Mouse (Mus musculus) liver, embryonic 15.5 days (tissue): ENCODE results near the gene Pde2a. TPM values are rescaled to one million over a fixed set of nuclear protein-coding genes. Genes with fewer than 3 reads are reported as not detected.

ENCODE experiments used
- ATAC-seq: fragments of 200-750 bp; cut with Nextera tagmentation; 2 replicates; pipeline ENCODE4 v1.8.0; 2017; ENCODE audit warnings: moderate number of reproducible peaks, mild to moderate bottlenecking, moderate library complexity; ENCODE audit not compliant: insufficient read depth
- H3K27ac ChIP-seq: fragments of 300-500 bp; sonication (generic); replicated peaks from 2 replicates; pipeline ENCODE4 v1.5.1; 2015; ENCODE audit warnings: mild to moderate bottlenecking, inconsistent platforms
- H3K27me3 ChIP-seq: fragments of 300-500 bp; sonication (generic); 2 replicates; pipeline ENCODE4 v1.6.1; 2015; ENCODE audit warnings: mild to moderate bottlenecking, inconsistent platforms
- H3K36me3 ChIP-seq: fragments of 300-500 bp; sonication (generic); replicated peaks from 2 replicates; pipeline ENCODE4 v1.6.1; 2015; ENCODE audit warnings: moderate library complexity, mild to moderate bottlenecking, inconsistent platforms
- H3K4me1 ChIP-seq: fragments of 300-500 bp; sonication (generic); replicated peaks from 2 replicates; pipeline ENCODE4 v1.6.1; 2015; ENCODE audit warnings: inconsistent platforms
- H3K4me2 ChIP-seq: fragments of 300-500 bp; sonication (generic); 2 replicates; pipeline ENCODE4 v1.6.1; 2015; ENCODE audit warnings: moderate library complexity, mild to moderate bottlenecking, inconsistent platforms
- H3K4me3 ChIP-seq: fragments of 300-500 bp; sonication (generic); replicated peaks from 2 replicates; pipeline ENCODE4 v1.5.1; 2015; ENCODE audit warnings: mild to moderate bottlenecking, inconsistent platforms
- H3K9ac ChIP-seq: fragments of 300-500 bp; sonication (generic); 2 replicates; pipeline ENCODE4 v1.6.1; 2015; ENCODE audit warnings: moderate library complexity, mild to moderate bottlenecking, inconsistent platforms
- H3K9me3 ChIP-seq: fragments of 300-500 bp; sonication (generic); replicated peaks from 2 replicates; pipeline ENCODE4 v1.6.1; 2016; ENCODE audit warnings: inconsistent platforms
- WGBS: fragments of 180-500 bp; shearing (Covaris S2); methylation state at CpG from one replicate; pipeline ENCODE4 v1.1.7; 2015; ENCODE audit warnings: mixed read lengths; ENCODE audit not compliant: insufficient replicate concordance; 5-methylcytosine and 5-hydroxymethylcytosine counted together
- polyA plus RNA-seq: library from polyadenylated mRNA; unstranded; fragments of >200 nt; fragmentation: Nextera tagmentation; extraction: Ambion mirVana; gene quantifications from 2 replicates; pipeline ENCODE4 v1.2.1, GENCODE M21; 2015

The Pde2a gene
- polyA plus RNA-seq, 1 experiment from 2014 or later, result 12.0 TPM

DNA sequence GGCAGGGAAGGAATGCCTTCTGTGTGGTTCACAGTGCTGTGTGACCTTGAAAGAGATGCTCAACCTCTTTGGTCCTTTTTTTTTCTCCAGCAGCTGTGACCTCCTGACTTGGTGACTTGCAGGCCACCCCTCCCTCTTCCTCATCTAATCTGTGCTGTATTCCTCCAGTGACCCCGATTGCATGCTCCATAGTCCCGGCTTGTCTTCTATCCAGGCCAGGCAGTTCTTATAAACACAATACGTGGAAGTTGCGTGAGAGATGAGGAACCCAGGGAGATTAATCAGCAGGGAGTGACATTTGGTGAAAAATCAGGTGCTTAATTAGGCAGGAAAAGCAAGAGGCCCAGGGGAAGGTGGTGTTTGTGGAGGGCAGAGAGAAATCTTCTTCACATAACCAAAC, 69.5 kb downstream of the Pde2a start:
- Histone ChIP-seq H3K9me3 (no peaks in the 10 kb centered on the region), H3K4me2 (no peak overlapping the region), H3K4me1 (no peaks in the 10 kb centered on the region), H3K9ac (no peak overlapping the region), H3K27me3 (no peaks in the 10 kb centered on the region), H3K27ac (no peak overlapping the region), H3K36me3 (no peaks in the 10 kb centered on the region), H3K4me3 (no peak overlapping the region)
- 51% methylated on average over 4 of the region's 4 CpGs for WGBS
- no peak for ATAC-seq

- H3K27ac ChIP-seq, result 0 out of 2 replicates have a peak overlapping the region, but pooled peaks have one; percentile 14
- no peak overlapping the region for H3K4me2 ChIP-seq
- WGBS, result 69% methylated on average over 3 of the region's 3 CpGs
- no peak overlapping the region for H3K9ac ChIP-seq
- no peaks in the 10 kb centered on the region for H3K36me3 ChIP-seq
- H3K4me1 ChIP-seq, result no peaks in the 10 kb centered on the region; the same call in 1 of the 2 replicates
- no peaks in the 10 kb centered on the region for H3K27me3 ChIP-seq
- no peak overlapping the region for H3K4me3 ChIP-seq
- ATAC-seq, result no peak
- no peaks in the 10 kb centered on the region for H3K9me3 ChIP-seq
Measured at GRCm38 (mm10) chr7:101498385-101498784, 76.9 kb downstream of the Pde2a start.

GRCm38 (mm10) chr7:101499251-101499650, 77.8 kb downstream of the Pde2a start:
- peaks cover 8% of the 10 kb centered on the region; the same call in 1 of the 2 replicates for H3K27me3 ChIP-seq
- no peak overlapping the region for H3K9ac ChIP-seq
- H3K4me2 ChIP-seq, result no peak overlapping the region
- no peak overlapping the region for H3K4me3 ChIP-seq
- H3K9me3 ChIP-seq, result no peaks in the 10 kb centered on the region
- peaks cover 2% of the 10 kb centered on the region for H3K4me1 ChIP-seq
- WGBS, result 39% methylated on average over 10 of the region's 10 CpGs
- no peak overlapping the region; the same call in 1 of the 2 replicates for H3K27ac ChIP-seq
- H3K36me3 ChIP-seq, result no peaks in the 10 kb centered on the region
- ATAC-seq, result no peak

DNA sequence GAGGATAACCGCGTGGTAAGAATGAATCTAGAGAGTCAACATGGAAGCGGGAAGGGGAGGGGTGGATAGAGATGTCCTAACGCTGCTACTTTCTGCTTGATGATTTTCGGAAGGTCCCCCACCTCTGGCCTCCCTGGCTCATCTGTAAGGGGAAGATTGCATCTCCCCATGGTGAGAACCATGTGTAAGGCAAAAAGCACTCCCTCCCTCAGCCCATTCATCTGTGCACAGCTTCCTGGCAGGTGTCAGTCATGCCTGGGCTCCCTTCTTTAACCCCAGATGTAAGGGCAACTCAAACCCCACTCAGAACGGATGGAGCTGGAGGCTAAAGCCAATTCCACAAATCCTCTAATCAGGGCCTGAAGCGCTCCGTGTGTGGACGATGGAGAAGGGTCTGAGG, 78.2 kb downstream of the Pde2a start:
- peaks cover 13% of the 10 kb centered on the region; the same call in 1 of the 2 replicates for H3K27me3 ChIP-seq
- H3K36me3 ChIP-seq, result no peaks in the 10 kb centered on the region
- H3K9ac ChIP-seq, result no peak overlapping the region
- H3K9me3 ChIP-seq, result no peaks in the 10 kb centered on the region
- no peak overlapping the region; the same call in 1 of the 2 replicates for H3K27ac ChIP-seq
- WGBS, result 56% methylated on average over 9 of the region's 9 CpGs
- no peak overlapping the region for H3K4me2 ChIP-seq
- H3K4me1 ChIP-seq, result peaks cover 6% of the 10 kb centered on the region
- H3K4me3 ChIP-seq, result no peak overlapping the region
- ATAC-seq, result no peak

- no peaks in the 10 kb centered on the region for H3K36me3 ChIP-seq
- WGBS, result 66% methylated on average over 6 of the region's 6 CpGs
- H3K4me3 ChIP-seq, result no peak overlapping the region
- no peak overlapping the region for H3K4me2 ChIP-seq
- H3K9me3 ChIP-seq, result no peaks in the 10 kb centered on the region
- H3K9ac ChIP-seq, result no peak overlapping the region
- no peak for ATAC-seq
- no peak overlapping the region for H3K27ac ChIP-seq
- H3K4me1 ChIP-seq, result peaks cover 10% of the 10 kb centered on the region
- H3K27me3 ChIP-seq, result peaks cover 19% of the 10 kb centered on the region
Measured at GRCm38 (mm10) chr7:101501236-101501635, 79.7 kb downstream of the Pde2a start.

GRCm38 (mm10) chr7:101501675-101502074, 80.2 kb downstream of the Pde2a start:
- ATAC-seq, result no peak
- no peak overlapping the region for H3K4me3 ChIP-seq
- peaks cover 10% of the 10 kb centered on the region for H3K4me1 ChIP-seq
- H3K4me2 ChIP-seq, result no peak overlapping the region
- WGBS, result 67% methylated on average over 6 of the region's 6 CpGs
- H3K9ac ChIP-seq, result no peak overlapping the region
- H3K36me3 ChIP-seq, result no peaks in the 10 kb centered on the region
- no peaks in the 10 kb centered on the region for H3K9me3 ChIP-seq
- peaks cover 19% of the 10 kb centered on the region for H3K27me3 ChIP-seq
- H3K27ac ChIP-seq, result no peak overlapping the region

DNA sequence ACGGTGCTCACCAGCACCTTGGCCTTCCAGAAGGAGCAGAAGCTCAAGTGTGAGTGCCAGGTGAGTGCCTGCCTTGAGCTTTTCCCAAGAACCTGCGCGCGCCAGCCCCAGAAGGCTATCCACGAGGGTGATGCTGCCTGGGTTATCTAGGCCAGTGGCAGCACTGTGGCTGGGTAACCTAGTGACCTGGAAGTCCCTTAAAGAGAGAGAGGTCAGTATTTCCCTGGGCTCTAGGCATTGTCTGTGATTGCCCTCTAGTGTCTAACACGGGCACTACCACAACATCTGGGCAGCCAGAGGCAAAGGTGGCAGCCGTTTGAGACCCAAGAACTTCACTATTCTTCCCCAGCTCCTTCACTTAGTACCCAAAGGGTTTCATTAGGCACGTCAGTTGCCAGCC, 81.9 kb downstream of the Pde2a start:
- Histone ChIP-seq H3K36me3 (no peaks in the 10 kb centered on the region), H3K9me3 (no peaks in the 10 kb centered on the region), H3K27me3 (peaks cover 19% of the 10 kb centered on the region), H3K4me3 (no peak overlapping the region), H3K27ac (no peak overlapping the region), H3K4me1 (peaks cover 10% of the 10 kb centered on the region), H3K9ac (no peak overlapping the region), H3K4me2 (no peak overlapping the region)
- 23% methylated on average over 8 of the region's 8 CpGs for WGBS
- no peak for ATAC-seq

DNA sequence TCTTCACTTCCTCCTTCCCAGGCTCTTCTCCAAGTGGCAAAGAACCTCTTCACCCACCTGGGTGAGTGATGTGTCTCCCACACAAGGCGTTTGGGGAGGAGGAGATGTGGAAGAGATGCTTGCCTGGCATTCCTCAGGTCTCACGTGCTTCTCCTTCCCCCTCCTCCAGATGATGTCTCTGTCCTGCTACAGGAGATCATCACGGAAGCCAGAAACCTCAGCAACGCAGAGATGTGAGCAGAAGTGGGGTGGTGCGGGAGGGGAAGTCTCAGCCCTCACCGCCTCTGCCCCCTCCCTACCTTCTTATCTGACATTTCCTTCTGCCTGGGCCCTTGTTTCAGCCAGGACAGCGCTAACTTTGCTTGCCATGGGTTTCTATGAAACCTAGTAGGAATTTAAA, 82.3 kb downstream of the Pde2a start:
- H3K4me3 ChIP-seq, result no peak overlapping the region
- peaks cover 10% of the 10 kb centered on the region for H3K4me1 ChIP-seq
- no peaks in the 10 kb centered on the region for H3K36me3 ChIP-seq
- no peak for ATAC-seq
- H3K27me3 ChIP-seq, result peaks cover 19% of the 10 kb centered on the region
- H3K9me3 ChIP-seq, result no peaks in the 10 kb centered on the region
- 3% methylated on average over 7 of the region's 7 CpGs for WGBS
- peak overlapping the region; percentile 50; the same call in 1 of the 2 replicates for H3K4me2 ChIP-seq
- H3K9ac ChIP-seq, result no peak overlapping the region
- no peak overlapping the region for H3K27ac ChIP-seq

DNA sequence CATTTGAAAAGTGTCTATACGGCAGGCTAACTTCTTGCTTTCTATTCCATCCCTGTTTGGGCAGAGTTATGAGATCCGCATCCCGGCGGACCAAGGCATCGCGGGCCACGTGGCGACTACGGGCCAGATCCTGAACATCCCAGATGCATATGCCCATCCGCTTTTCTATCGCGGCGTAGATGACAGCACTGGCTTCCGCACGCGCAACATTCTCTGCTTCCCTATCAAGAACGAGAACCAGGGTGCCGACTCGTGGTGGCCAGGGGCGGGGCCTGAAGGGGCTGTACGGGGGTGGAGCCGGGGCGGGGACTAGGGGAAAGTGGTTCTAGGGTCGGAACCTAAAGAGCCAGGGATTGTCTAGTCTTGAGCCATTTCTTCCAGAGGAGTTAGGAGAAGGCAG, 83.0 kb downstream of the Pde2a start:
- ATAC-seq, result no peak
- peaks cover 19% of the 10 kb centered on the region for H3K27me3 ChIP-seq
- no peak overlapping the region for H3K9ac ChIP-seq
- H3K4me3 ChIP-seq, result no peak overlapping the region
- H3K36me3 ChIP-seq, result no peaks in the 10 kb centered on the region
- 8% methylated on average over 24 of the region's 24 CpGs for WGBS
- peak overlapping the region; percentile 50 for H3K4me2 ChIP-seq
- H3K27ac ChIP-seq, result no peak overlapping the region
- peaks cover 10% of the 10 kb centered on the region for H3K4me1 ChIP-seq
- H3K9me3 ChIP-seq, result no peaks in the 10 kb centered on the region

DNA sequence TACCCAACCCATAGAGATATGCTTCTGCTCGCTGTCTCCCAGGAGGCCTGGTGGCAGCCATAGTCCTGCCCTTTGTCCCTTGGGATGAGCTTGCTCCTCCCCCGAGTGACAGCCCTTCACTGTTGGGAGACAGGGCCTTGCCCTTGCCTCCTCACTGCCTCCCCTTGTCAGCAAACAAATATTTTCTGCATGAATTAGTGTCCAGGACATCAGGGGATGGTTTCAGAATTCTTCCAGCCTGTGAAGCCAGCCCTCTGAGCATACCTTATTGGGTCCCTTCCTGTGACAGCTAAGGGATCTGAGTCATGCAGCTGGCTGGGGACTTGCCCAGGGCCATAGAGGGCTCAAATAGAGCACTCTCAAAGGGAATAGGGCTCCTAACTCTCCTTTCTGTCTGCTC, 87.7 kb downstream of the Pde2a start:
- peaks cover 11% of the 10 kb centered on the region for H3K27me3 ChIP-seq
- no peak overlapping the region for H3K9ac ChIP-seq
- no peaks in the 10 kb centered on the region for H3K9me3 ChIP-seq
- H3K36me3 ChIP-seq, result no peaks in the 10 kb centered on the region
- no peak overlapping the region for H3K4me2 ChIP-seq
- H3K27ac ChIP-seq, result no peak overlapping the region
- no peak for ATAC-seq
- H3K4me3 ChIP-seq, result no peak overlapping the region
- peaks cover 9% of the 10 kb centered on the region; the same call in 1 of the 2 replicates for H3K4me1 ChIP-seq
- 55% methylated on average over 2 of the region's 2 CpGs for WGBS

DNA sequence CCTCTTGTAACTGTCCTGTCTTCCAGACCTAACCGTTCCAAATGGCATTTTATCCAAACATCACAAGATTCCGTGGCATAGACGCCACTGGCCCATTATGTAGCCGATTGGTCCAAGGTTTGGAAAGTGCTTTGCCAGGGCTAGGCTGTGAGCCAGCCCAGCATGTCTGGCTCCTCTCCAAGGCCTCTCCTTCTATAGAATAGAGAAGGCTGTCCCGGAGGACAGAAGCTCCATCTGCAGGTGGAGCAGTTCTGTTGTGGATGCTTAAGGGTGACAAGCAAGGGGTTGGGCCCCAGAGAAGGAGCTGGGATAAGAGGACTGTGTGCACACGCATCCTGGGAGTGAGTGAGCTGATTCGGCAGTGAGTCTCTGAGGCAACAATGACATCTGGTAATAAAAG, 92.2 kb downstream of the Pde2a start:
- no peak overlapping the region for H3K4me3 ChIP-seq
- no peak overlapping the region for H3K9ac ChIP-seq
- ATAC-seq, result no peak

GRCm38 (mm10) chr7:101514768-101515167, 93.3 kb downstream of the Pde2a start:
- Histone ChIP-seq H3K9ac (no peak overlapping the region), H3K9me3 (no peaks in the 10 kb centered on the region), H3K36me3 (no peaks in the 10 kb centered on the region), H3K4me1 (no peaks in the 10 kb centered on the region), H3K27ac (no peak overlapping the region), H3K4me2 (no peak overlapping the region), H3K4me3 (no peak overlapping the region), H3K27me3 (no peaks in the 10 kb centered on the region)
- ATAC-seq, result no peak
- WGBS, result 62% methylated on average over 6 of the region's 6 CpGs

More for the DNA sequence above, 92.2 kb downstream of the Pde2a start:
- Histone ChIP-seq H3K4me2 (no peak overlapping the region), H3K27me3 (no peaks in the 10 kb centered on the region), H3K4me1 (no peaks in the 10 kb centered on the region), H3K36me3 (no peaks in the 10 kb centered on the region), H3K9me3 (no peaks in the 10 kb centered on the region), H3K27ac (no peak overlapping the region)
- WGBS, result 51% methylated on average over 7 of the region's 7 CpGs
